ENCODE assay signal across 21 mouse cellular contexts in genomic region chr8:126901612-126902011, GRCm38 (mm10). TPM values are rescaled to one million over a fixed set of nuclear protein-coding genes. Genes with fewer than 3 reads are reported as not detected.
DNase-seq lines count a peak whose midpoint lies in the region; ATAC-seq lines count a peak whose summit lies in the region.
"Had no signal": no experiment of that assay in that cellular context is flagged by ENCODE, and none has a peak within 500 bp of the region (broad histone marks: within the 10 kb centered on the region; RNA-seq: fewer than 3 reads in every experiment).

No protein-coding gene starts in this region.

- H3K36me3 ChIP-seq in intestine, embryonic 16.5 days (ENCODE audit: control insufficient read depth, insufficient read depth, low read length), result no peaks in the 10 kb centered on the region
- H3K36me3 ChIP-seq in stomach, embryonic 14.5 days (ENCODE audit: control insufficient read depth, insufficient read depth, low read length), result no peaks in the 10 kb centered on the region
- H3K36me3 ChIP-seq: forebrain, embryonic 12.5 days; heart, embryonic 13.5 days; hindbrain, embryonic 13.5 days; limb, embryonic 10.5 days had no signal

- DNase-seq in urinary bladder, postnatal 14 days (ENCODE audit: low spot score), result peak; percentile 30
- no peak for DNase-seq in urinary bladder, postnatal 36 days (ENCODE audit: low spot score in 2 of 2)
- DNase-seq in spleen, postnatal 10 days (ENCODE audit: low spot score in 2 of 2), result no peak
- no peak for DNase-seq in lung, postnatal 10 days
- no peak for DNase-seq in layer of hippocampus, postnatal 25 days (ENCODE audit: extremely low spot score in 1 of 2, low spot score in 1 of 2)
- DNase-seq: adrenal gland, adult 8-10 months; cerebellum, postnatal 14 days; kidney, adult 11 months; kidney, postnatal 14 days; lung, postnatal 14 days; retina, postnatal 1 day; thymus, postnatal 36 days had no signal

- ATAC-seq in intestine, embryonic 16.5 days, result peak; percentile 62
- peak; percentile 69 for ATAC-seq in stomach, embryonic 14.5 days (ENCODE audit: insufficient number of reproducible peaks, insufficient read depth, low FRiP score, low read depth)
- ATAC-seq: Patski had no signal

- H3K27me3 ChIP-seq in intestine, embryonic 16.5 days (replicated peaks; ENCODE audit: control insufficient read depth, insufficient read depth, low read length), result no peaks in the 10 kb centered on the region
- H3K27me3 ChIP-seq in stomach, embryonic 14.5 days (ENCODE audit: control insufficient read depth, insufficient read depth, low read length), result no peaks in the 10 kb centered on the region
- H3K27me3 ChIP-seq: forebrain, embryonic 12.5 days; hindbrain, embryonic 13.5 days; Patski had no signal

- H3K4me1 ChIP-seq in intestine, embryonic 16.5 days (ENCODE audit: control insufficient read depth, insufficient read depth, low read length), result peaks cover 13% of the 10 kb centered on the region
- H3K4me1 ChIP-seq in stomach, embryonic 14.5 days (ENCODE audit: control insufficient read depth, insufficient read depth, low read length), result no peaks in the 10 kb centered on the region
- H3K4me1 ChIP-seq: forebrain, embryonic 12.5 days; heart, embryonic 13.5 days; limb, embryonic 10.5 days had no signal

- 58% methylated on average over 1 of the region's 1 CpGs for WGBS in intestine, embryonic 16.5 days
- 67% methylated on average over 1 of the region's 1 CpGs for WGBS in stomach, embryonic 14.5 days

- H3K9ac ChIP-seq in intestine, embryonic 16.5 days (ENCODE audit: low read depth, low read length), result no peak overlapping the region
- no peak overlapping the region for H3K9ac ChIP-seq in stomach, embryonic 14.5 days (replicated peaks; ENCODE audit: low read depth, low read length)
- H3K9ac ChIP-seq: forebrain, embryonic 12.5 days; heart, embryonic 13.5 days; hindbrain, embryonic 13.5 days; liver, embryonic 14.5 days had no signal

- peak overlapping the region; percentile 72 for H3K27ac ChIP-seq in intestine, embryonic 16.5 days (ENCODE audit: low read length)
- no peak overlapping the region for H3K27ac ChIP-seq in stomach, embryonic 14.5 days (ENCODE audit: low read length)
- H3K27ac ChIP-seq: forebrain, embryonic 12.5 days; heart, embryonic 13.5 days; hindbrain, embryonic 13.5 days; left cerebral cortex, adult 2 months; limb, embryonic 10.5 days; liver, embryonic 14.5 days had no signal

- no peaks in the 10 kb centered on the region for H3K9me3 ChIP-seq in intestine, embryonic 16.5 days (ENCODE audit: control insufficient read depth, low read length)
- H3K9me3 ChIP-seq in stomach, embryonic 14.5 days (ENCODE audit: control insufficient read depth, low read depth, low read length), result no peaks in the 10 kb centered on the region
- H3K9me3 ChIP-seq: forebrain, embryonic 12.5 days; hindbrain, embryonic 13.5 days; limb, embryonic 10.5 days had no signal

- H3K4me2 ChIP-seq in intestine, embryonic 16.5 days (ENCODE audit: low read depth, low read length), result no peak overlapping the region
- H3K4me2 ChIP-seq in stomach, embryonic 14.5 days (replicated peaks; ENCODE audit: low read depth, low read length), result no peak overlapping the region
- H3K4me2 ChIP-seq: forebrain, embryonic 12.5 days; heart, embryonic 13.5 days; hindbrain, embryonic 13.5 days had no signal

- H3K4me3 ChIP-seq in intestine, embryonic 16.5 days (ENCODE audit: low read length), result no peak overlapping the region
- no peak overlapping the region for H3K4me3 ChIP-seq in stomach, embryonic 14.5 days (ENCODE audit: low read depth, low read length)
- H3K4me3 ChIP-seq: forebrain, embryonic 12.5 days; heart, embryonic 13.5 days; hindbrain, embryonic 13.5 days; left cerebral cortex, adult 2 months; limb, embryonic 10.5 days had no signal

RNA-seq across cellular contexts. Expression of gene Tomm20, which starts 44.0 kb away (rescaled TPM):
- polyA plus RNA-seq in intestine, embryonic 16.5 days (2015; fragmentation: Nextera tagmentation; extraction: Ambion mirVana), result 314 and 329 TPM in 2 replicates
- 200 and 202 TPM in 2 replicates for polyA plus RNA-seq in stomach, embryonic 14.5 days (2014; fragmentation: Nextera tagmentation; extraction: Ambion mirVana)
- 100 to 1,000 TPM; 180 to 206 TPM for total RNA-seq in layer of hippocampus, postnatal 25 days (2021)
